Mouse (Mus musculus): ENCODE results near the gene Cks1b. TPM values are rescaled to one million over a fixed set of nuclear protein-coding genes. Genes with fewer than 3 reads are reported as not detected.

The Cks1b gene
- polyA plus RNA-seq, 1 experiment from 2014 or later = 269 TPM

DNA sequence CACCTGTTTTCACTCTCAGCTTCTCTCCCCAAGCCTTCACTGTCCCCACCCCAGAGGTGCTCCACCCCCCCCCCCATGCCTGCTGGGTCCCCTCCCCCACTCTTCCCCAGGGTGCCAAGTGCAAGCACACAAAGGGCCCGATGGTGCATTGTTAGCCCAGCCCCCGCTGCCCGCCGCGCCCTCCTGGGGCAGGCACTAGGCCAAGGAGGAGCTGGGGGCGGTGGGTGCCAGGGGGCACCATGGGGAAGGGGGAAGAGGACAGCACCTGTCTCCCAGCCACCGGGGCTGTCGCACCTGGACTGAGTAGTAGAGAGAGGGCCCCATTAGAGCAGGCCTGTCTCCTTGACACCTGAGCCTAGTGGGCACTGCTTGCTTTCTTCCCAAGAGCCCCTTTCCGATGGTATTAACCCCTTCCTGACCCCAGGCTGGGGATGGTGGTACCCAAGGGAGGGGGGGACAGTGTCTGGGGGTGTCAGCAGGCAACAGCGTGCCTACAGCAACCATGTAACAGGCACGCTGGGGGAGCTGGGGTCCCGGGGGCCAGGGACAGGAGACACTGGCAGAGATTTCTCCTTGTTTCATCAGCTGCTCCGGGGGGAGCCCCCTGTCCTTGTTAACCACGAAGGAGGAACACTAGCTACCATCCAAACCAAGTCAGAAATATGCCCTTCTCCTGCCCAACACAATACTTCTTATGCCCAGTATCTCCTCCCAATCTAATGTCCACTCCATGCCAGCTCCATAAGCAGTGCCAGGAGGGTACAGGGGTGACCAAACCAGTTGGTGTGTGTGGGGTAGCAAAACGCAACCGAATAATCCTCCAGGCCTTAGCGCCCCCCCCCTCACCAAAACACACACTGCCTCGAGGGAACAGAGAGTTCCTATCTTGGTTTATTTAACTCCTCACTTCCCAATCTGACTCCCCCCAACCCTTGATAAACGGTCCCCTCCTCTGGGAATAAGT lies 27.2 kb downstream of the Cks1b start:
- H3K27ac ChIP-seq (ENCODE audit: low read depth, low read length) = no peak overlapping the region
- H3K4me3 ChIP-seq (ENCODE audit: low read depth, low read length) = peak overlapping the region; percentile 36
- H3K36me3 ChIP-seq (ENCODE audit: control insufficient read depth, insufficient read depth, low read length) = no peaks in the 10 kb centered on the region
- H3K9ac ChIP-seq (ENCODE audit: low read length) = peak overlapping the region; percentile 66
- H3K27me3 ChIP-seq (replicated peaks; ENCODE audit: control insufficient read depth, insufficient read depth, low read length) = peaks cover 16% of the 10 kb centered on the region
- DNase-seq (ENCODE audit: low spot score) = no peak
- ATAC-seq = no peak
- peak overlapping the region; percentile 99 for H3K4me2 ChIP-seq (ENCODE audit: low read length)
- WGBS = 10% methylated on average over 19 of the region's 19 CpGs
- no peaks in the 10 kb centered on the region for H3K9me3 ChIP-seq (replicated peaks; ENCODE audit: control insufficient read depth, low read length)
- H3K4me1 ChIP-seq (ENCODE audit: control insufficient read depth, insufficient read depth, low read length) = peaks cover 44% of the 10 kb centered on the region

DNA sequence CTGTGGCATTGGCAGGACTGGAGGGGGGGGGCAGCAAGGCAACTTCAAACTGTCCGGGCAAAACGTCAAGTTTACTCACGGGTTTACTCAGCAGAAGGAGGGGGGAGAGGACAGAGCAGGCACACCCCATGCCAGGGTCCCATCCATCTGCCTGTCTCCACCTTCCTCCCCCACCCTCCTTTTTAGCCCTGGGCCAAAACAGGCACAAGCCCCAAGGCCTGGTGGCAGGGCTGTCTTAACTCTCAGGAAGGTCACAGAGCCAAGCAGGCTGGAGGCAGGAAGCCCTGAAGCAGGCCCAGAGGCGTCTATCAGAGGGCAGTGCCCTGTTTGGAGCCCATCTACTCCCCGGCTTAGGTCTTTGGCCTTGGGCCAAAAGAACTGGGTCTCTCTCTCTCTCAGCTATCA lies 28.1 kb downstream of the Cks1b start:
- DNase-seq (ENCODE audit: low spot score) (peak; percentile 22), ATAC-seq (no peak)
- Histone ChIP-seq H3K27me3 (replicated peaks; ENCODE audit: control insufficient read depth, insufficient read depth, low read length) (peaks cover 9% of the 10 kb centered on the region), H3K4me3 (ENCODE audit: low read depth, low read length) (no peak overlapping the region), H3K36me3 (ENCODE audit: control insufficient read depth, insufficient read depth, low read length) (no peaks in the 10 kb centered on the region), H3K27ac (ENCODE audit: low read depth, low read length) (no peak overlapping the region), H3K9me3 (replicated peaks; ENCODE audit: control insufficient read depth, low read length) (no peaks in the 10 kb centered on the region), H3K4me1 (ENCODE audit: control insufficient read depth, insufficient read depth, low read length) (peaks cover 36% of the 10 kb centered on the region), H3K4me2 (ENCODE audit: low read length) (no peak overlapping the region), H3K9ac (ENCODE audit: low read length) (no peak overlapping the region)
- WGBS = 50% methylated on average over 5 of the region's 5 CpGs

DNA sequence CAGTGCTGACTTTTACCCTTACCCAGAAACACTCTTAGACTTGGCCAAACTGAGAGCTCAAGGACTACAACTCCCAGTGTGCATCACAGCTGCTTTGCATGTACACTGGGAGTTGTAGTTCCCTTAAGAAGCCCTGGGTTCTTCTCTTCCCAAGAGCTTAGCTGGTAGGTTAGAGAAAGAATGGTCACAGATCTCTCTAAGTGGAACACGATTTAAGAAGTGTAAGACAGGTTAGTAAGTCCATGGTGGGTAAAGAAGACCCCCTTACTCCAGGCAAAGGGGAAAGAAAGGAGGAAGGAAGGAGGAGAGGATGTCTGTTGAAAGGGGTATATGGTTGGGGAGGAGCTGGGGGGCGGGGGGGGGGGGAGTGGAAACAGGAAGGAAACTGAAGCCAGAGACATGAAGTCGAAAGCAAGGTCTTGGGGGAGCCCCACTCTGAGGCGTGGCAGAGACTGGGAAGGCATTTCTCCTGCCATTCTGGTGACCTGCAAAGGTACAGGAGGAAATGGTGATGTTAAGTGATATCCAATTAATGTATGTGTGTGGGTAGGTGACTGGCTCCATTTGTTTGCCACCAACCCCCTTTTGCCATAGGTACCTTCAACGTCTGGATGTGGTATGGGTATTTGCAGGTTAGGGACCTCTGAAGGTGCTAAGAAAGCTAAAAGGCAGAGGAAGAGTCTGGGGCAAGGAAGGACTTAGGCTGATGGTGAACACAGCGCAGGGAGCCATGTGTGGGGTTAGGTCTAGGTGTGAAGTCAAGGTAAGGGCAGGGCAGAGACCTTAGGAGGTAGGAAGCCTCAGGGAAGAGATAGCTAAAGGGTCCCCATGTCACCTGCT lies 29.1 kb downstream of the Cks1b start:
- Histone ChIP-seq H3K27ac (ENCODE audit: low read depth, low read length) (no peak overlapping the region), H3K4me3 (ENCODE audit: low read depth, low read length) (no peak overlapping the region), H3K9ac (ENCODE audit: low read length) (no peak overlapping the region), H3K4me2 (ENCODE audit: low read length) (no peak overlapping the region), H3K36me3 (ENCODE audit: control insufficient read depth, insufficient read depth, low read length) (no peaks in the 10 kb centered on the region), H3K4me1 (ENCODE audit: control insufficient read depth, insufficient read depth, low read length) (peaks cover 29% of the 10 kb centered on the region), H3K27me3 (replicated peaks; ENCODE audit: control insufficient read depth, insufficient read depth, low read length) (peaks cover 8% of the 10 kb centered on the region; the same call in 1 of the 2 replicates), H3K9me3 (replicated peaks; ENCODE audit: control insufficient read depth, low read length) (no peaks in the 10 kb centered on the region)
- no peak; the same call in 1 of the 2 replicates for ATAC-seq
- WGBS = 68% methylated on average over 6 of the region's 6 CpGs
- DNase-seq (ENCODE audit: low spot score) = peak; percentile 84

DNA sequence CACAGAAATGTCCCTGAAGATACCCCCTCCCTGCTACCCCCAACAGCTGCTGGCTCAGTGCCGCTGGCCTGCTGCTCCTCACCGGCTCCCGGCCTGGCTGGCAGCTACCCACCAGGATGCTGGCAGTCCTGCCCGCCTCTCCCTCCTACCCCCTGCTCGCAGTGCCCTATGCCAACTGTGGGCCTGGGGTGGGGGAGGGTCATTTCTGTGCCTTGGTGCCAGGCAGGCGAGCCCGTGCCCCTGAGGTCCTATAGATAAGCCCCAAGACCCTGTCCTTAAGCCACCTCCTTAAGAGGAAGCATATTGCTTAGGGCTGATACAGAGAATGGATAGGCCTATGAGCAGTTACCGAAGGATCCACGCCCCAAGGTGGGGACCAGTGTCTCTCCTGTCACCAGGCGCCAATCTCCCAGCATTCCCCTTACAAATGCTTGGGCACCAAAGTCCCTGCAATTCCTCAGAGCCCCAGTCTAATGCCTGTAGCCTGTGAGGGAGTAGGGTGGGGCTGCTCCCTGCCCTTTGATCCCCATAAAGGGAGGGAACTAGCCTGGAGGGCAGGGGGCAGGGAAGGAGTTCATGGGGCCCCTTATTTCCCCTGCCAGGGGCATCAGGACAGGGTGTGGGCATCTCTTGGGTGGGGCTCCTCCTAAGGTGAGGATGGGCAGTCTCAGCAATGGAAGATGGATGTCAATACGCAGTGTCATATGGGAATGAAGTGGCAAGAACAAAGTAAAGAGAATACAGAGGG lies 29.9 kb downstream of the Cks1b start:
- no peak overlapping the region for H3K27ac ChIP-seq (ENCODE audit: low read depth, low read length)
- no peak overlapping the region for H3K4me3 ChIP-seq (ENCODE audit: low read depth, low read length)
- H3K4me1 ChIP-seq (ENCODE audit: control insufficient read depth, insufficient read depth, low read length) = peaks cover 26% of the 10 kb centered on the region
- ATAC-seq (peak; percentile 22; the same call in 1 of the 2 replicates), DNase-seq (ENCODE audit: low spot score) (peak; percentile 30)
- no peaks in the 10 kb centered on the region for H3K36me3 ChIP-seq (ENCODE audit: control insufficient read depth, insufficient read depth, low read length)
- no peak overlapping the region for H3K9ac ChIP-seq (ENCODE audit: low read length)
- WGBS = 61% methylated on average over 11 of the region's 11 CpGs
- peaks cover 8% of the 10 kb centered on the region; the same call in 1 of the 2 replicates for H3K27me3 ChIP-seq (replicated peaks; ENCODE audit: control insufficient read depth, insufficient read depth, low read length)
- H3K4me2 ChIP-seq (ENCODE audit: low read length) = no peak overlapping the region
- H3K9me3 ChIP-seq (replicated peaks; ENCODE audit: control insufficient read depth, low read length) = no peaks in the 10 kb centered on the region

DNA sequence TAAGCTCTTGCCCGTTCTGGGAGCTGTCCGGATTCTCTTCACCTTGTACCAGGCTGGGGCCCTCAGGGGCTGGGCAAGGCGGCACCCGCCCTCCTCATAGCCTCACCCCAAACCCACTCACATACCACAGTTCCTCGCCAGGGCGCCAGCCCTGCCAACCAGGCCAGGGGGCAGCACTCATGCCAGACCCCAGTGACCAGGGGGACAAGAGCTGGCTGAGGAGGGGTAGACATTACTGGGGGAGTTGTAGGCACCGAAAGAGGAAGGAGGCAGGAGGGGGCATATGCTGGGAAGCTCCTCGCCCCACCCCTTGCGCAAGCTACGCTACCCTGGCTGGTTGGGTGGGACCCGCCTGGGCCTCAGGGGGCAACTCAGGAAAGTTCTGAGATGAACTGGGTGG lies 30.6 kb downstream of the Cks1b start:
- no peaks in the 10 kb centered on the region for H3K9me3 ChIP-seq (replicated peaks; ENCODE audit: control insufficient read depth, low read length)
- H3K4me2 ChIP-seq (ENCODE audit: low read length) = no peak overlapping the region
- peaks cover 21% of the 10 kb centered on the region for H3K4me1 ChIP-seq (ENCODE audit: control insufficient read depth, insufficient read depth, low read length)
- no peak overlapping the region for H3K4me3 ChIP-seq (ENCODE audit: low read depth, low read length)
- H3K36me3 ChIP-seq (ENCODE audit: control insufficient read depth, insufficient read depth, low read length) = no peaks in the 10 kb centered on the region
- ATAC-seq (no peak), DNase-seq (ENCODE audit: low spot score) (no peak)
- no peak overlapping the region for H3K27ac ChIP-seq (ENCODE audit: low read depth, low read length)
- H3K27me3 ChIP-seq (replicated peaks; ENCODE audit: control insufficient read depth, insufficient read depth, low read length) = peaks cover 8% of the 10 kb centered on the region; the same call in 1 of the 2 replicates
- H3K9ac ChIP-seq (ENCODE audit: low read length) = no peak overlapping the region
- WGBS = 76% methylated on average over 11 of the region's 11 CpGs

DNA sequence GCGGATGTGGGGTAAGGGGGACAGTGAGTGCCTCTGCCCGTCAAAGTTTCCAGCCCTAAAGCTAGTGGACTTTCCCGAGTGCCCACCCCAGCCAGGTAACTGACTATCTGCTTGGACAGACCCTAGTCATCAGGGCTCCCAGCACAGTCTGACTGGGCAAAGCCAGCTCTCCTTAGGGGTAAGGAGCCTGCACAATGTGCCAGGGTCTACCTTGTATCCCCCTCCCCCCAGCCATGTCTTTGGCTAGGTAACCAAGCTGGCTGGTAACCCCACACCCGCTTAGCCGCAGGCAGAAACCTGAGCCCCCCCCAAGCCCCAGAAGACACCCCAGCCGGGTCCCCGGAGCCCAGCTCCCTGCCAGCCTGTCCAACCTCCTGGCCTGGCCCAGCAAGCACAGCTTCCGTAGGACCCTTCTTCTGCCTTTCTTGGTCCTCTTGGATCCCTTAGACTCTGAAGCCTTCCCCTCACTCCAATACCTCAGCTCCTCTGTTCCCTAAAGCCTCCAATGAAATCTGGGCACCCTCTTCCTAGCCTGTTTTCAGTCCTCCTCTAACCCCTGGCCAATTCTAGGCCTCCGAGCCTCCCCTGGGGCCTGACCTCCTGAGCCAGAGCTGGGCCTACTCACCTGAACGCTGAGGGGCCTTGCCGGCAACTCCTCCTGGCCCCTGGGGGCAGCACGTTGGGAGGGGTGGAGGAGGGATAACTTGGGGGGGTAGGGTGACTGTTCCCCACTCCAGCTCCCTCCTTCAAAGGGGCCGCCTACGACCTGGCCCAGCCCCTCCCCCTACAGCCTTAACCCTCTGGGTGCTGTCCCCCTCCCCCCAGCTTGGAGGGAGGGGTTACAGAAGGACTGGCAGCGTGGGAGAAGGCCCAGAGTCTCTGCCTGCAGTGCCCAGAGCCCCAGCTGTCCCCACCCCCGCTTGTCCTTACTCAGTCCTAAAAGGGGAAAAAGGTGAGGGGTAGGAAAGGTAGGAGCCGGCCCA lies 31.5 kb downstream of the Cks1b start:
- Histone ChIP-seq H3K4me2 (ENCODE audit: low read length) (no peak overlapping the region), H3K36me3 (ENCODE audit: control insufficient read depth, insufficient read depth, low read length) (no peaks in the 10 kb centered on the region), H3K9ac (ENCODE audit: low read length) (no peak overlapping the region), H3K9me3 (replicated peaks; ENCODE audit: control insufficient read depth, low read length) (no peaks in the 10 kb centered on the region), H3K27ac (ENCODE audit: low read depth, low read length) (no peak overlapping the region), H3K4me1 (ENCODE audit: control insufficient read depth, insufficient read depth, low read length) (peaks cover 12% of the 10 kb centered on the region; the same call in 1 of the 2 replicates), H3K4me3 (ENCODE audit: low read depth, low read length) (no peak overlapping the region), H3K27me3 (replicated peaks; ENCODE audit: control insufficient read depth, insufficient read depth, low read length) (no peaks in the 10 kb centered on the region)
- WGBS = 52% methylated on average over 17 of the region's 17 CpGs
- no peak for ATAC-seq
- no peak for DNase-seq (ENCODE audit: low spot score)

DNA sequence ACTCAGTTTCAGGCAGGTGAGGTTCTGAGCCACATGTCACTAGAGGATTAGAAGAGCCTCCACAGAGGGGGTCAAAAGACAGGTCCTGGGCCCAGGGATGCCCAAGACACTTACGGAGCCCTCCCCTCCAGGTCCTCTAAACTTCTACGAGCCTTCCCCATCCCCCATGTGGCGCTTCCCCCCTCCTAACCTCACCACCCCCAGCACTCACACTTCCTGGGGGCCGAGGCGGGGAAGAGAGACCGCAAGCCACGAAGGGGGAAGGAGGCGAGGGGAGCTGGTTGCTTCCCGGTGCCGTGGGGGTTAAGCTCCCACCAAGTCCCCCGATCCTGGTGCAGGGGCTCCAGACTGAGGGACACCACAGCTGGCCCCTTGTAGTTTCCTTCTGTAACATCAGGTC lies 32.7 kb downstream of the Cks1b start:
- ATAC-seq (no peak), DNase-seq (ENCODE audit: low spot score) (no peak)
- no peaks in the 10 kb centered on the region; the same call in 1 of the 2 replicates for H3K4me1 ChIP-seq (ENCODE audit: control insufficient read depth, insufficient read depth, low read length)
- H3K36me3 ChIP-seq (ENCODE audit: control insufficient read depth, insufficient read depth, low read length) = no peaks in the 10 kb centered on the region
- no peak overlapping the region for H3K9ac ChIP-seq (ENCODE audit: low read length)
- 48% methylated on average over 11 of the region's 11 CpGs for WGBS
- no peaks in the 10 kb centered on the region for H3K27me3 ChIP-seq (replicated peaks; ENCODE audit: control insufficient read depth, insufficient read depth, low read length)
- H3K27ac ChIP-seq (ENCODE audit: low read depth, low read length) = no peak overlapping the region
- H3K4me3 ChIP-seq (ENCODE audit: low read depth, low read length) = no peak overlapping the region
- H3K4me2 ChIP-seq (ENCODE audit: low read length) = no peak overlapping the region
- H3K9me3 ChIP-seq (replicated peaks; ENCODE audit: control insufficient read depth, low read length) = no peaks in the 10 kb centered on the region

Measured in forebrain, embryonic 14.5 days (tissue).